Mouse (Mus musculus) bone marrow macrophage, adult 2 months (primary cell): ENCODE results near the gene Hamp2.

Source experiments
- CTCF ChIP-seq: IDR thresholded peaks from 2 replicates; pipeline ENCODE4 v1.5.1; 2012; ENCODE audit warnings: low read depth, mild to moderate bottlenecking, low read length, moderate library complexity
- POLR2A ChIP-seq: IDR thresholded peaks from 2 replicates; pipeline ENCODE4 v1.6.1; 2012; ENCODE audit warnings: mild to moderate bottlenecking, low read depth, low read length, borderline replicate concordance

DNA sequence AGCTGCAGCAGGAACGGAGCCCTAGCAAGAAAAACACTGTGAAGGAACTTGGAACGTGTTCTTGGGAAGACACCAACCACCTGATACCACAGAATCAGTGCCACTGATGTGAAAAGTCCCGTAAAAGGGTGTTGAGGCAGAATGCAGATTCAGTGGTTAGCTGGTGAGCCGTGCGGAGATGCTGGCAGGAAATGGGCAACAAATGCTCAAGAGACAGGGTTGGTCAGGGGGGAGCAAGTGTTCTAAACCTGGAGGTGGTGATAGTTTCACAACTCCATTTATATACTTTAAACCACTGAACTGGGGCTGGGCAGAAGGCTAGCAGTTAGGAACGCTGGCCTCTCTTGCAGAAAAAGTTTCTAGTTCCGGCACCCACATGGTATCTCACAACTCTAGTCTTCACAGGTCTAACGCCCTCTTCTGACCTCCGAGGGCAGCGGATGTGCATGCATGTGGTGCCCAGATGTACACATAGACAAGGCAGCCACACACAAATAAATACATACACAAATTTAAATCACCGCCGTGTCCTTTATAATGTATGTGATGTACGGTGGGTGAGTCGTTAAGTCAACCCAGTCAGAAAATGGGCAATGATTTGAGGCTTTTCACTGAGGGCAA is 36.8 kb downstream of the Hamp2 start:
- TF ChIP-seq CTCF (no peak), POLR2A (no peak)
